Mouse (Mus musculus) spleen, postnatal 10 days (tissue): ENCODE data around the gene Nedd4.

Experiments used
- DNase-seq, 2 experiments: peaks; one replicate each; pipeline ENCODE4 v3.0.0; 2021 to 2022; ENCODE audit warnings: low spot score in 2 of 2

The Nedd4 gene

GRCm38 (mm10) chr9:72721221-72721620 is 59.1 kb downstream of the Nedd4 start:
- no peak for DNase-seq

GRCm38 (mm10) chr9:72722622-72723021 is 60.5 kb downstream of the Nedd4 start:
- no peak for DNase-seq

GRCm38 (mm10) chr9:72724491-72725221 is 62.5 kb downstream of the Nedd4 start:
- no peak for DNase-seq

DNA sequence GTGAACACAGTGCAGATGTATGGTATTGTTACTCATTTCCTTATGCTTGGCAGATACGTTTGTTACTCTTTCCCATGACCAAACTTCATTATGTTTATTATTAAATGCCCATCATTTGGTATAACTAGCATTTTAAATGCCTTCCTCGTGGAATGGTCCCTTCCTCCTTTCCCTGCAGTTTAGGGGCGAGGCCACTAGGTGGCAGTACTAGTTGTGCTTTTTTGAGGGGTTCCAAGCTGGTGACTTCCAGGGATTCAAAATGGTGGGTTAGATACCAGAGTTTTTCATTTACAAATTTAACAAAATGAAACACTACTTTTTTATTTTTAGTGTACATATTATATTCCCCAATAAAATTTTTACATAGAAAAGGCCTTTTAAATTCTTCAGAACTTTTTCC is 71.8 kb downstream of the Nedd4 start:
- DNase-seq, result peak; percentile 32 to 65

DNA sequence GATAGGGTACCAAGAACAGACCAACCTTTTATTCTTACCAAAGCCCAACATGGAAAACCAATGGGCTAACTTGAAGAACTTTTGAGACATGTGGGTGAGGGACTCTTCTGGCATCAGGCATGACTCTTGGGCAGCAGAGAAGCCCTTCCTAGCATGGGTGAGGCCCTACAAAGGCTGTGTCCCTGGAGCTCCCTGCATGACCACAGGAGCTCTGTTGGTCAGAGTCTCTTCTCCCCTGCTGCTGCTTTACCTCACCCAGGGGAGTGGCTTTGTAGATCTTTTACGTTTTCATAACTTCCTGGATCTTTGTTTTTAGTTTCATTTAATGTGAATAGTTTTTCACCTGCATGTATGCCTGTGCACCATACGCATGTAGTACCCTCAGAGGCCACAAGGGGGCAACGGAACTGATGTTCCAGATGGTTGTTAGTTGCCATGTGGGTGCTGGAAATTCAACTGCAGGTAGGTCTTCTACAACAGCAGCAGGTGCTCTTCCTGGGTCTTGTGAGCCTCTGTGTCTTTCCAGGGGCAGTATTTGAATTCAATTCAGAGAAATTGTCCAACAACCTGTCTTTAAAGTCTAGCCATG is 73.8 kb downstream of the Nedd4 start:
- peak; percentile 63 to 83 for DNase-seq

DNA sequence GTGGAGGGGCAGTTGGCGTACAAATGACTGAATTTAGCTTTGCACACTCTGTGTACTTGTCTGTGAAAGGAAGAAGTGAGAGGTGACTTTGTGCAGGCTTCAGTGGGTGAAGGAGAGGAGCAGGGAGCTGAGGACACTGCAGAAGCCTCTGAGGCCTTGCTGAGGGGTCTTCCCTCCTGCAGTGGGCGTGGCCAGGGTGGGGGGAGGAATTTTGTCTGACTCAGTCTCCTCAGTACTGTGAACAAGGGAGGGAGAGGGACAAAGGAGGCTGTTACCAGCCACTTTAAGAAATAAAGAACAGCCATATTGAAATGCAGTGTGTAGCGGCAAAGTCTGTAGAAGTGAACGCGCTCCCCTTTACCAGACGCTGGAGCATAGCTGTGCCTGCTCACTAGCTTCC is 79.1 kb downstream of the Nedd4 start:
- DNase-seq, result no peak

DNA sequence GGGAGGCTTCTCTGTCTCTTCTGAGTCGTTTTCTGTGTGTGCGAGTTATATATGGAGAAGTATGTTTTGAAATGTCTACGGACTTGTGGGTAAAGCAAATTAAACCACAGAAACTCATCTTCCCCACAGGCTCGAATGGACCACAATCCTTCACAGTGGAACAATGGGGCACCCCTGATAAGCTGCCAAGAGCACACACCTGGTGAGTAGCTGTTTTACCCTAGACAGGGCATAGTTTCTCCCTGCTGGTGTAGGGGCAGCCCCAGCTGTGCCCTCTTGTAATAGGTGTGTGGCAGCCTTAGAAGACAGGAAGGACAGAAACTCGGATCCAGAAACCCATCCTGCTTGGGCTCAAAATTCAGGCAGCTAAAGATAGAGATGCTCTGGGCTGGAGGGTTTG is 84.1 kb downstream of the Nedd4 start:
- DNase-seq, result no peak

GRCm38 (mm10) chr9:72750272-72750671 is 88.1 kb downstream of the Nedd4 start:
- no peak for DNase-seq

- DNase-seq, result peak in 1 of 2 experiments; percentile 21
These were observed 90.5 kb downstream of the Nedd4 start for GRCm38 (mm10) chr9:72752656-72753055.

GRCm38 (mm10) chr9:72753741-72754140 is 91.6 kb downstream of the Nedd4 start:
- DNase-seq, result no peak

DNA sequence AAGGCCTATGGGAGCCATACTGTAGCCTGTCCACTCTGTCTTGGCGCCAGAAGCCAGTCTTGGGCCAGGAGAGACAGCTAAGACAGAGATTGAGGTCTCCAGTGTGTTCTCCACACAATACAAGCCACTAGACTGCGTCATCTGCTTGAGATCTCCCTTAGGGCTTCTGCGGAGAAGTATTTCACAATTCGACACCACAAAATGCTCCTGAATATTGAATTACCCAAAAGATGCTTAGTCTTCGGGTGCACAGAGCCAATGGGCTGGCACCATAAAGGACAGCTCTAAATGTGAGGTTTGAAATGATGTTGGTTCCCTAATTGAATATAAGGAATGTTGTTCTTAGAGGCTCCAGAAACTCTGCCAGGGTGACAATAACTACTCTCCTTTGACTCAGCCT is 95.0 kb downstream of the Nedd4 start:
- DNase-seq, result no peak

DNA sequence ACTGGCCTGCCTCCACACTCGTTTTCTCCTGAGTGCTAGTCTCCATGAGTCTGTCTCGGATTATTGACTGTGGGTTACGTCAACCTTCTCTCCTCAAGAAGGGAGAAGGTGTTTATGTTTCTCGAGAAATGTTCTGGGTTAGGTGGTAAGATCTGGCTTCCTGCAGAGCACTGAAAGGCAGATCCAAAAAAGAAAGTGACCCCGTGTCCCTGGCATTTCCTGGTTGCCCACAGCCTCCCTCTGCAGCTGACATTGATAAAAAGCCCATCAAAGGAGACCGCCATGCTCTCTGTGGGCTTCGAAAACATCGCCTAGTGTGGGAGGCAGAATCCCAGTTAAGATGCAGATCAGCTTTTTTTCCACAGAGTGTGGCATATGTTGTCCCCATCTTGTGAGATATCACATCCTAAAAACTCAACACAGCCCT is 96.6 kb downstream of the Nedd4 start:
- DNase-seq, result no peak

GRCm38 (mm10) chr9:72763050-72763718 is 101.0 kb downstream of the Nedd4 start:
- no peak for DNase-seq

DNA sequence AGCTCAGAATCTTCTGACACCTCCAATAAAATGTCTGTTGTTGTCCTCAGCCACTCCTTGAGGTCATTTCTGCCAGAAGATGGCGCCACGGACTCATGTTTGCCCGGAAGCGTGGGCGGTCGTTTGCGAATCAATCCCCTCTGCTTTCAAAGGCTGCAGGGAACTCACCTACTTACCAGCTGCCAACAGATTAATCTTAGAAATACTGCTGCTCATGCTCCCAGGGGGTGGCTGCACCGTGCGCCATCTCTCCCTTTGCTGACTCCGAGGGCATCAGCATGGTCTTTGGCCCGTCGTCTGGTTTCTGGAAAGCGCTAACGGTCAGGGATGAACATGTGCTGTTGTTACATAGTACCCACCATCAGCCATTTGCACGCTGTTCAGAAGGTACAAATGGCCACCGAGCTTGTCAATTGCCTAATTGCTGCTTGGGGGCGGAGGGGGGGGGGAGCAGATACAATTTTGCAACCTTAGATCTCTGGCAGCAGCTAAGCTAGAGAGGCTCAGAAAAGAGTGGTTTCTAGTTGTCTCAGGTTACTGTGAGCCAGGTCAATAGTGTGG is 104.7 kb downstream of the Nedd4 start:
- peak; percentile 71 to 90 for DNase-seq

DNA sequence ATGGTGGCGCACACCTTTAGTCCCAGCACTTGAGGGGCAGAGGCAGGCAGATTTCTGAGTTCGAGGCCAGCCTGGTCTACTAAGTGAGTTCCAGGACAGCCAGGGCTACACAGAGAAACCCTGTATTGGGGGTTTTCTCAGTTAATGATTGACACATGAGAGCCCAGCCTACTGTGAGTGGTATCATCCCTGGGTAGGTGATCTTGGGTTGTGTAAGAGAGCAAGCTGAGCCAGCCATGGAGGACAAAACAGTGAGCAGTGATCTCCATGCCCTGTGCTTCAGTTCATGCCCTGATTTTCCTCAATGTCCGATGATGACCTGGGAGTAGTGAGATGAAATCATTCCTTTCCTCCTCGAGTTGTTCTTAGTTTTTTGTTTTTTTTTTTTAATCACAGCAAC is 112.9 kb downstream of the Nedd4 start:
- no peak for DNase-seq

DNA sequence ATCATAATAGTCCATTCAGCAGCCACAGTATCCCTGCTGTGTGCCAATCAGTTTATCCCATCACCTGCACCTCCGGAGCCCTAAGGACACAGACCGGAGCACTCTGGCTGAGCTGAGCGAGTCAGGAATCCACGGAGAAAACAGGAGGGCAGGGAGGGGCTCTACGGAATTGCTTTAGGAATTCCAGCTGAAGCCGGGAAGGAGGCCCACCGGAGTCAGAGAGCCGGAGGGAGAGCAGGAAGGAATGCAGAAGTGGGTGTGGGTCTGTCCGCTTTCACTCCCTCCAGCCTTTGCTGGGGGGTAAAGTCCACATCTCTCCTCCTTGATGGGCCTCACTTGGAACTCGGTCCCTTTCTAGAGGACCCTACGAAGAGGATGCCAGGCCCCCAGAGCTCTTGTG is 116.9 kb downstream of the Nedd4 start:
- no peak for DNase-seq

GRCm38 (mm10) chr9:72779733-72780132 is 117.6 kb downstream of the Nedd4 start:
- no peak for DNase-seq

GRCm38 (mm10) chr9:72780694-72781093 is 118.5 kb downstream of the Nedd4 start:
- no peak for DNase-seq

DNA sequence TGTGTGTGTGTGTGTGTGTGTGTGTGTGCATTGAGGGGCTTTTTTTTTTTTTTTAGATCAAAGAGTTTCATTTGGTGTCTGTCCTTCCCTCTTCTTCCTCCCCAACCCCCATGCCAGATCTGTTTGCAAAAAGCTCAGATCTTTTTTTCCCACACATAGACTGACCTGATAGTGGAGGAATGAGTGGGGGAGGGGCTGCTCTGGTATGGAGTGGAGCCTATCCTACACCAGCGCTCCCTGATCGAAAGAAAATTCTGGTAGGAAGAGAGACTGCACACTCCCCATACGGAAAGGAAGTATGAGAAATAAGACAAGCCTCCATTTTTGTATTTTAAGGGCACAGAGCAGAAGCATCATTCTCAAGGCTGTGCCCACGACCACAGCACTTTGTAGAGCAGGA is 119.3 kb downstream of the Nedd4 start:
- DNase-seq, result no peak

DNA sequence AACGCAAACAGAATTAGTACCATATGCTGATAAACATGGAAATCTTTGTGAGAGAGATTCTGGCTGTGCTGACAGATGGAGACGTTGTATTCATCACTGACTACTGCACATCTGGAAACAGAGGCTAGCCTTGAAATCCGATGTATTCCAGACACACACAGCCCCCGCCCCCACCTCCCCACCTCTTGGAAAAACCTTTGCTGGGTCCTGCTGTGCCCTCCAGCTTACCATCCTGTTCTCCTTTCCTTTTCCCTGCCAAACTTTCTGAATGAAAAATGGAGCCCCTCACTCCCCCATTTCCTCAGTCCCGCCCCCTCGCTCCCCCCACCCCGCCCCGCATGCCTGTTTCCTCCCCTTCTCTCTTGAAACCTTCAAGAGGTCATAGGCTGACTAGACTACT is 120.0 kb downstream of the Nedd4 start:
- no peak for DNase-seq

DNA sequence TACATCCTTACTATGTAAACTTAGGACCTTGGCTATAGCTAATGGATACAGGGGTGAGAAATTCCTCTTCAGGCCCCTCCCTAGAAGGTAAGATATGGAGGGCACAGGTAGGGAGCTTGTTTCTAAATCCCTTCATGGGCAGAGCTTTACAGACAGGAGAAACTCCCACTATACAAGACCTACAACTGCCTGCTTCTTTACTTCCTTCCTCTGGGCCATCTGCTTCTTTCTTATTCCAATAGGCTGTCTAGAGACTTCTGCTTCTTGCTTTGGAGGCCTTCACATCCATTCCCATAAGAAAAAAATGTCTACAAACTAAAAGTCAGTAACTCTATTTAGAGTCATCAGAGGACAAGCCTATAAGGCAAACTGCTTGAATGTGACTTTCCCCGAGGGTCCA is 125.6 kb downstream of the Nedd4 start:
- DNase-seq, result no peak

DNA sequence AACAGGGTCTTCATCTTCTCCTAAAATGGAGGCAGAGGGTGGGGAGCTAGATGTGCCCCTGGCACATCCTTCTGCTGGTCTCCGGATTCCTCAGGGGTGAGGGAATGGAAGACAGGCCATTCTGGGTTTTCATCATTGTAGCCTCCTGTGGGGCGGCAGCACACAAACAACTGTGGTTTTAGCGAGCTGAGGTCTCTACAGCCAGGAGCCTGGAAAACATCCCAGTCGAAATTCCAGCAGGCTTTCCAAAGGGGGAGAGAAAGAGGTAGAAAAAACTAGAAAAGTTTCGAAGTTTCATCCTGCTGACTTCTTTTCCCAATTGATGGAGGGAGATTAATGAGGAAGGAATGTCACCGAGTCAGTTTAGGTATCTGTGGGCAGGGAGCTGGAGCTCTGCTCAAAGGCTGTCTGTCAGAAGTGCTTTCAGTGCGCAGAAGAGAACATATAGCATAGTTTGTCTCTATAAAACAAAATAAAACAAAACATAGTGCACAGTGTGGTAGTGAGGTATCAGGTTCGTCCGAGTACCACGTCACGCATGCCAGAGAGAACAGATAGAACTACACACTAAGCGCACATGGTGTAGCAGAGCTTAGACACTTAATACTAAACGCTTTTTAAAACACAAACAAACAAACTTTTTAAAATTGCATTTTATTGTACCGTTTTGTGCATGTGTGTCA is 128.5 kb downstream of the Nedd4 start:
- DNase-seq, result no peak
